Mouse (Mus musculus) heart, embryonic 10.5 days (tissue): Measurements from ENCODE around the gene Gng7. TPM values are rescaled to one million over a fixed set of nuclear protein-coding genes. Genes with fewer than 3 reads are reported as not detected.
A peak's percentile ranks its signal among the peaks of the same experiment; 100 is the strongest.

Source experiments
- DNase-seq: peaks from one replicate; pipeline ENCODE4 v3.0.0-alpha.2; 2017; ENCODE audit warnings: low spot score
- H3K27ac ChIP-seq: fragments of 300-500 bp; sonication (generic); 2 replicates; pipeline ENCODE4 v1.5.1; 2016; ENCODE audit warnings: mild to moderate bottlenecking
- H3K27me3 ChIP-seq: fragments of 300-500 bp; sonication (generic); 2 replicates; pipeline ENCODE4 v1.6.1; 2016; ENCODE audit warnings: mild to moderate bottlenecking; ENCODE audit not compliant: poor library complexity, insufficient read depth, severe bottlenecking
- H3K36me3 ChIP-seq: fragments of 300-500 bp; sonication (generic); 2 replicates; pipeline ENCODE4 v1.6.1; 2016; ENCODE audit warnings: mild to moderate bottlenecking, moderate library complexity
- H3K4me1 ChIP-seq: fragments of 300-500 bp; sonication (generic); 2 replicates; pipeline ENCODE4 v1.6.1; 2016; ENCODE audit warnings: mild to moderate bottlenecking
- H3K4me3 ChIP-seq: fragments of 300-500 bp; sonication (generic); 2 replicates; pipeline ENCODE4 v1.5.1; 2016; ENCODE audit warnings: mild to moderate bottlenecking, moderate library complexity
- H3K9me3 ChIP-seq: fragments of 300-500 bp; sonication (generic); 2 replicates; pipeline ENCODE4 v1.6.1; 2016; ENCODE audit warnings: mild to moderate bottlenecking, moderate library complexity
- whole genome bisulfite sequencing: fragments of 180-500 bp; shearing (Covaris S2); methylation state at CpG from one replicate; pipeline ENCODE4 v1.1.7; 2016; 5-methylcytosine and 5-hydroxymethylcytosine counted together
- polyA plus RNA-seq: library from polyadenylated mRNA; unstranded; fragments of >200 nt; fragmentation: Nextera tagmentation; extraction: Ambion mirVana; gene quantifications from 2 replicates; pipeline ENCODE4 v1.2.1, GENCODE M21; 2016

Gng7 gene
- polyA plus RNA-seq, 1 experiment from 2014 or later: 2.1 TPM

GRCm38 (mm10) chr10:80915260-80915659 is 99.5 kb downstream of the Gng7 start:
- no peak for DNase-seq
- peaks cover 44% of the 10 kb centered on the region for H3K4me1 ChIP-seq
- no peaks in the 10 kb centered on the region for H3K9me3 ChIP-seq
- no peak overlapping the region for H3K27ac ChIP-seq
- 69% methylated on average over 2 of the region's 2 CpGs for WGBS
- peaks cover 55% of the 10 kb centered on the region for H3K36me3 ChIP-seq
- H3K27me3 ChIP-seq: no peaks in the 10 kb centered on the region
- H3K4me3 ChIP-seq: no peak overlapping the region

GRCm38 (mm10) chr10:80914253-80914656 is 100.5 kb downstream of the Gng7 start:
- DNase-seq: no peak
- WGBS: 88% methylated on average over 5 of the region's 5 CpGs

GRCm38 (mm10) chr10:80913364-80914011 is 101.3 kb downstream of the Gng7 start:
- H3K36me3 ChIP-seq: peaks cover 73% of the 10 kb centered on the region
- H3K27me3 ChIP-seq: no peaks in the 10 kb centered on the region
- H3K4me1 ChIP-seq: peaks cover 42% of the 10 kb centered on the region
- DNase-seq: no peak
- no peaks in the 10 kb centered on the region for H3K9me3 ChIP-seq
- no peak overlapping the region for H3K4me3 ChIP-seq
- no peak overlapping the region for H3K27ac ChIP-seq
- WGBS: 77% methylated on average over 8 of the region's 8 CpGs

More at GRCm38 (mm10) chr10:80914253-80914656, 100.5 kb downstream of the Gng7 start:
- H3K4me3 ChIP-seq: no peak overlapping the region
- peaks cover 44% of the 10 kb centered on the region for H3K4me1 ChIP-seq
- peaks cover 65% of the 10 kb centered on the region for H3K36me3 ChIP-seq
- no peaks in the 10 kb centered on the region for H3K27me3 ChIP-seq
- no peaks in the 10 kb centered on the region for H3K9me3 ChIP-seq
- peak overlapping the region; percentile 32; the same call in 1 of the 2 replicates for H3K27ac ChIP-seq

GRCm38 (mm10) chr10:80911891-80912290 is 102.9 kb downstream of the Gng7 start:
- H3K27ac ChIP-seq: no peak overlapping the region
- no peak overlapping the region for H3K4me3 ChIP-seq
- no peaks in the 10 kb centered on the region for H3K27me3 ChIP-seq
- peaks cover 31% of the 10 kb centered on the region for H3K4me1 ChIP-seq
- H3K36me3 ChIP-seq: peaks cover 88% of the 10 kb centered on the region
- H3K9me3 ChIP-seq: no peaks in the 10 kb centered on the region
- DNase-seq: no peak

GRCm38 (mm10) chr10:80911354-80911753 is 103.4 kb downstream of the Gng7 start:
- Histone ChIP-seq H3K4me3 (no peak overlapping the region), H3K27ac (no peak overlapping the region), H3K36me3 (peaks cover 90% of the 10 kb centered on the region), H3K4me1 (peaks cover 26% of the 10 kb centered on the region), H3K27me3 (no peaks in the 10 kb centered on the region), H3K9me3 (no peaks in the 10 kb centered on the region)
- DNase-seq: no peak
- 90% methylated on average over 4 of the region's 4 CpGs for WGBS

- Histone ChIP-seq H3K36me3 (peaks cover 92% of the 10 kb centered on the region), H3K27me3 (no peaks in the 10 kb centered on the region), H3K27ac (no peak overlapping the region), H3K9me3 (no peaks in the 10 kb centered on the region), H3K4me1 (peaks cover 16% of the 10 kb centered on the region), H3K4me3 (no peak overlapping the region)
- WGBS: 94% methylated on average over 22 of the region's 22 CpGs
- no peak for DNase-seq
Measured at GRCm38 (mm10) chr10:80909375-80910162, 105.2 kb downstream of the Gng7 start.

GRCm38 (mm10) chr10:80904709-80905108 is 110.0 kb downstream of the Gng7 start:
- 90% methylated on average over 11 of the region's 11 CpGs for WGBS
- no peak for DNase-seq
- Histone ChIP-seq H3K4me3 (no peak overlapping the region), H3K27me3 (no peaks in the 10 kb centered on the region), H3K9me3 (no peaks in the 10 kb centered on the region), H3K27ac (no peak overlapping the region), H3K4me1 (peaks cover 16% of the 10 kb centered on the region), H3K36me3 (peaks cover 79% of the 10 kb centered on the region)

- no peak for DNase-seq
- H3K27me3 ChIP-seq: no peaks in the 10 kb centered on the region
- no peaks in the 10 kb centered on the region for H3K9me3 ChIP-seq
- H3K4me3 ChIP-seq: no peak overlapping the region
- no peak overlapping the region for H3K27ac ChIP-seq
- H3K36me3 ChIP-seq: peaks cover 77% of the 10 kb centered on the region
- WGBS: 83% methylated on average over 28 of the region's 28 CpGs
- H3K4me1 ChIP-seq: peaks cover 20% of the 10 kb centered on the region
Measured at GRCm38 (mm10) chr10:80904004-80904693, 110.6 kb downstream of the Gng7 start.

GRCm38 (mm10) chr10:80903282-80903681 is 111.5 kb downstream of the Gng7 start:
- H3K27me3 ChIP-seq: no peaks in the 10 kb centered on the region

GRCm38 (mm10) chr10:80902273-80902940 is 112.3 kb downstream of the Gng7 start:
- WGBS: 95% methylated on average over 9 of the region's 9 CpGs

More at GRCm38 (mm10) chr10:80903282-80903681, 111.5 kb downstream of the Gng7 start:
- no peak overlapping the region for H3K27ac ChIP-seq
- 93% methylated on average over 10 of the region's 10 CpGs for whole genome bisulfite sequencing
- H3K9me3 ChIP-seq: no peaks in the 10 kb centered on the region
- DNase-seq: no peak
- H3K4me3 ChIP-seq: no peak overlapping the region
- peaks cover 77% of the 10 kb centered on the region for H3K36me3 ChIP-seq
- peaks cover 29% of the 10 kb centered on the region for H3K4me1 ChIP-seq

GRCm38 (mm10) chr10:80901409-80902272 is 113.1 kb downstream of the Gng7 start:
- Histone ChIP-seq H3K4me3 (0 out of 2 replicates have a peak overlapping the region, but pooled peaks have one; percentile 24), H3K27me3 (peaks cover 13% of the 10 kb centered on the region), H3K4me1 (peaks cover 42% of the 10 kb centered on the region), H3K27ac (peak overlapping the region; percentile 90), H3K36me3 (peaks cover 64% of the 10 kb centered on the region), H3K9me3 (no peaks in the 10 kb centered on the region)
- 87% methylated on average over 19 of the region's 19 CpGs for WGBS
- no peak for DNase-seq

More at GRCm38 (mm10) chr10:80902273-80902940, 112.3 kb downstream of the Gng7 start:
- Histone ChIP-seq H3K27ac (no peak overlapping the region), H3K9me3 (no peaks in the 10 kb centered on the region), H3K4me3 (no peak overlapping the region), H3K36me3 (peaks cover 68% of the 10 kb centered on the region), H3K27me3 (peaks cover 6% of the 10 kb centered on the region; the same call in 1 of the 2 replicates), H3K4me1 (peaks cover 38% of the 10 kb centered on the region)
- DNase-seq: no peak
